Mouse (Mus musculus) cerebellum, postnatal 25 days (tissue): Measurements from ENCODE around the gene Bsn.
A peak's percentile ranks its signal among the peaks of the same experiment; 100 is the strongest.

Experiments
- DNase-seq, 2 experiments: peaks; one replicate each; pipeline ENCODE4 v3.0.0; 2021; ENCODE audit warnings: mixed read lengths in 2 of 2

Gene Bsn

DNA sequence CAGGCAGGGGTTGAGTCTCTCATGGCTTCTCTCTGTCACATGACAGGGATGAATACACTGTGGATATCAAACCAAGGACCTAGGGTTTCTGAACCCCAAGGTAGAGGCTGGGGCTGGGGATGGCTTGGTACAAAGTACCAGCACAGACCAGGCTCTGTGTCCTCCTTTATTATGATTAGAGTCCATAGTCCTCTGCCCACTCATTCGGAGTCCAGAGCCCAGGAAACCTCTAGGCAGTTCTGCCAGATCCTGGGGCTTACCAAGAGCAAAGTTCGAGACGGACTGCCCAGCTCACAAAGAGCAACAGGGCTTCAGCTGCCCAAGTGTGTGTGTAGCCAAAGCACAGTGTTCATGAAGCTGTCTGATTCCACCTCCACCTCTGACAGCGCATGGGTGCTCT is 104.9 kb downstream of the Bsn start:
- DNase-seq = no peak

DNA sequence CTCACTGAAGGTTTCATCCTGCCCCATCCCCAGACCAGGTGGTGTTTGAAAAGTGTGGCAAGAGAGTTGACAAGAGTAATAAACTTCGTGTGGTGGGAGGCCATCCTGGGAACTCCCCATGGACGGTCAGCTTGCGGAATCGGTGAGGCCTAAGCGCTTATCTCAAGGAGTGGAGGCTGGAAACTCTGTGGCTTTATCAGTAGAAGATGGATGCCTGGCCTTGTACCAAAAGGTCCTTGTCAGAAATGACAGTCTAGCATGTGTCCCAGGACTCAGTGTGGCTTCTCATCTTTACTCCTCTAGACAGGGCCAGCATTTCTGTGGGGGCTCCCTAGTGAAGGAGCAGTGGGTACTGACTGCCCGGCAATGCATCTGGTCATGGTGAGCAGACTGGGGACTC is 106.6 kb downstream of the Bsn start:
- no peak for DNase-seq

DNA sequence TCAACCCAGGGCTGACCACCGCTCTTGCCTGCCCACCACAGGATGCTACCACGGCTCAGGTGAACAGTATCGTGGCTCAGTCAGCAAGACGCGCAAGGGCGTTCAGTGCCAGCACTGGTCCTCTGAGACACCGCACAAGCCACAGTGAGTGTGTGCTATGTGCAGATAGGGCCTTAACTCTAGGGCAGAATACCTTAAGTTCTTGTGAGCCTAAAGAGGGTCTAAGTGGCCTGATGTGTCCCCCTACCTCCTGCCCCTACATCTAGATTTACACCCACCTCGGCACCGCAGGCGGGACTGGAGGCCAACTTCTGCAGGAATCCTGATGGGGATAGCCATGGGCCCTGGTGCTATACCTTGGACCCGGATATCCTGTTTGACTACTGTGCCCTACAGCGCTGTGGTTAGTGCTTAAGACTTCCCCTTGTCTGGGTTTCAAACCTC is 107.2 kb downstream of the Bsn start, which contains the start of gene Rnf123:
Rnf123 (minus strand) TSS at position 359 of the 444 bp plus-strand sequence.
- no peak for DNase-seq

DNA sequence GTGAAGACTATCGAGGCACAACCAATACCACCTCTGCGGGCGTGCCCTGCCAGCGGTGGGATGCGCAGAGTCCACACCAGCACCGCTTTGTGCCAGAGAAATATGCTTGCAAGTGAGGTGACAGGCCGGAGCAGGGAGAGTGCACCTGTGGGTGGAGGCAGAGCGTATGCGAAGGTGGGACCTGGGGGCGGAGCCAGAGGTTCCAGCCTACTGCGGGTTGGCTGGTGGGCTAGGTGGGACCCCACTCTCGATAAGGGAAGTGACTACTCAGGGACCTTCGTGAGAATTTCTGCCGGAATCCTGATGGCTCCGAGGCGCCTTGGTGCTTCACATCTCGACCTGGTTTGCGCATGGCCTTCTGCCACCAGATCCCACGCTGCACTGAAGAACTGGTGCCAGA is 107.6 kb downstream of the Bsn start:
- DNase-seq = peak; percentile 60 to 63

DNA sequence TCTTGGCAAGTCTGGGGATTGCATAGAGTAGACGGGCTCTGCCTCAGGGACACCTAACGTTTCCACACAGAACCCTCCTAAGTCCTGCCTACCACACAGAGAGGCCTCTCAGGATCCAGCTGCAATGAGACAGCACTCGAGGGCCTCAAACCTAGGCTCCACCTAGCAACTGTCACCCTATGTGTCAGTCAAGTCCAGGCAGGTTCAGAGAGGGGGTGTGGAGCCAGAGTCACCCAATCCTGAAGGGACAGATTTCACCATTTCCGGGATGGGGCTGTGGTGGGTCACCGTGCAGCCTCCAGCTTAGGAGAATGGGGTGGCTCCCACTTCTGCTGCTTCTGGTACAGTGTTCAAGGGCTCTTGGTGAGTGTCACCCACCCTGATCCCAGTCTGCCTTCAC is 110.0 kb downstream of the Bsn start, which contains the start of gene Mst1:
Mst1 (plus strand) TSS at position 269 of the 400 bp plus-strand sequence.
- DNase-seq = no peak

DNA sequence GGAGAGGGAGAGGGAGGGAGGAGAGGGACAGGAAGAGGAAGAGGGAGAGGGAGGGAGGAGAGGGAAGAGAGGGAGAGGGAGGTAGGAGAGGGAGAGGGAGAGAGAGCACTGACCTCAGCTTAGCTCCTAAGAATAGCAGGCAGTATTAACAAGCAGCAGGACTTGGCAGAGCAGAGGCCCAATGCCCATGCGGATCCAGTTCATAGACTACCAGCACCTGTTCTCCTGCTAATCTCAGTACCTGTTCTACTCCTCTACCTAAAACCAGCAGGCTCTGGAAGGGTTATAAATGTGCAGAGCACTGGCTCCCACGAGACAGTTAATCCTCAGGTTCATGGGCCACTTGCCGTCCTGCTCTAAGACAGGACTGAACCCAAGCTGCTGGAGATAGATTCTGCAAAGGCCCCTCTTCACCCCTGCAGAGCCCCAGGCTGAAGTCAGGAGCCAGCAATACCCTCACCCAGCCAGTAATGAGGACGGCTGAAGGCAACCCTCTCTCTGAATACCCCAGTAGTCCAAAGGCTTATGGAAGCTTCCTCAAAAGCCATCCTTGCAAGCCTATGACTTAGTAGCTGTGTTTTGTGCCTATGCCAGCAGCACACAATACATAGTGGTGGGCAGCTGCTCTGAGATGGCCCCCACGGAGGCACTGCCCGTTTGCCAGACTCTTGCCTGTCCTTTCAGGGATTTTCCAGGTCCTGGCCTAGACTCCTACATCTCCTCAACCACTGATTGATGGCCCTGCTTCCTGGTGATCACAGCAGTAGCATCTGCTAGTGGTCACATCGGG is 116.8 kb downstream of the Bsn start:
- DNase-seq = peak; percentile 85 to 86

DNA sequence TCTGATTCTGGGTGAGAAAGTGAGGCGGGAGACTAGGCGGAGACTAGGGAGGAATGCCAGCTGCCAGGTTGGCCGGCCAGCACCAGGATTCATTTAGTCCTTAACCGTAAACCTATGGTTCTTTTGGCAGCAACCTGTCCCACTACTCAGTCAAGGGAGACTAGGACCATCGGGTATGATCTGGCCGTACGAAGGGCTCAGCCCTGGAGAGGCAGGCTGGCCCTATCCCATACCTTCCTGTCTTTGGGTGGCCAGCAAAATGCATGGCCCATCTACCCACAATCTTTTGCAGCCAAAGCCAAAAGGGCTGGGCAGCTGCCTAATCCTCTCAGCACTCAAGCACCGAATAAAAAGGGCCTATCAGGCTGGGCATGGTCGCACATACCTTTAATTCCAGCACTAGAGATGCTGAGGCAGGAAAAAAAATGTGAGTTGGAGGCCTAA is 117.7 kb downstream of the Bsn start:
- peak; percentile 75 to 77 for DNase-seq

DNA sequence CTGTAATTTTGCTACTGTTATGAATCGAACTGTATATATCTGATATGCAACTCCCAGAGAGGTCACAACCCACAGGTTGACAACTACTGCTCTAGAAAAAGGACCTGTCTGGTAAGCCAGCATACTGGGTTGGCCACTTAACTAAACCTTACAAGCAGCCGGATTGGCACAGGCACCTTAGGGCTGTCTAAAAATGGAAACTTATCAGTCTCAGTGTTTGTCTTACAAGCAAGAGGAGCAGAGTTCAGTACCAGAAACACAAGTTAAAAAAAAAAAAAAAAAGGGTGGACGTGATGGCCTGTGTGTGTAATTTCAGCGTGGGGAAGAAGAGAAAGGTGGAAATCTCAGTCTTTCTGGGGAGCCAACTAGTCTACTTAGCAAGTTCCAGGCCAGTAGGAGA is 118.4 kb downstream of the Bsn start:
- no peak for DNase-seq

DNA sequence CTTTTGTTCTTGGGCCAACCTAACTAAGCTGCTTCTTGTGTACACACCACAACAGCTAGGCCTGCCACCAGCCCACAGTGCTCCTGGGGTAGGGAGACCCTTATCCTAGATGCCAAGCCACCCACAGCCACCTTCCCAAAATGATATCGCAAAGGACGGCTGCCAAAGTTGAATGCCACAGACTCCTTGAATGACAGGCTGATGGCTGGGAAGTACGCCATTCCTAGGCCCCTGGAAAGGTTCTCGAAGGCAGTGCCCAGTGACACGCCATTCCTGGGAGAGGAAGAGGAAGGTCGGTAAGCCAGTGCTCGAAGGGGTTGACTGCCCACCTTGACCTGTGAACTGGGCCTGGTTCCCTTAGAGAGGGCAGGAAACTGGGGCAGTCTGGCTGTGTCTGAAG is 120.7 kb downstream of the Bsn start:
- peak in 1 of 2 experiments; percentile 20 for DNase-seq

DNA sequence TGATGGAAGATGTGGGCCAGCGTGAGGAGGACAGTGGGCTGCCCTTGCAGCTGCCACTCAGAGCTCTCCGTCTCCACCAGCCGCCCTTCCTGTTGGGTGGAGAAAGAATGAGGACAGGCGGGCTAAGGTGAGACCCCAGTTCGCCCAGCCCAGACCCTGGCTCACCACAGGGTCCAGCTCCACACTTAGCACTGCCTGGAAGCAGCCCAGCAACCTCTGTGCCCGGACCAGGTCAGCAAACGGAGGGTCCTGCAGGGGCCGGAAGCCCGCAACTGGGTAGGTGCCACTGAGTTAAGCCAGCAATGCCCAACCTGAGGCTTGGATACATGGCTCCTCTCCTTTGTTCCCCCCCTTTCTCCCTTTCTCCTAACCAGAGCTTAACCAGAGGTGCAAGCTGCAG is 121.2 kb downstream of the Bsn start:
- peak in 1 of 2 experiments; percentile 39 for DNase-seq

DNA sequence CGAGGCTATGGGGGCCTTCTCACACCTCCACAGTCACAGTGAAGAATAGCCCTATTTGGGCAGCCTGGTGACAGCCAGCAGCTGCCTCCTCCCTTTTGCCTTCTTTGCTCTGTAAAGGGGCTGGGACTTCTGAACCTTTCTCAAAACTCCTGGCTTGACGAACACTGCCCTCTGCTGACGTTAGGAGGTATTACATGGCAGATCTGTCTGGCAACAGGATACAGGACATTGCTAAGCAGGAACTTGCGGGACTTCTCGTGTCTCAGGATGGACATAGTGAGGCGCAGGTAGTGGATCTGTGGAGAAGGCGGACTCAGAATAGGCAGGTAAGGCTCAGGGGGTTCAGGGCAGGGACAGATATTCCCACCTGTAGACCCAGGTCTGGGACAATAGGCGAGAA is 122.3 kb downstream of the Bsn start:
- DNase-seq = peak; percentile 91 to 94

DNA sequence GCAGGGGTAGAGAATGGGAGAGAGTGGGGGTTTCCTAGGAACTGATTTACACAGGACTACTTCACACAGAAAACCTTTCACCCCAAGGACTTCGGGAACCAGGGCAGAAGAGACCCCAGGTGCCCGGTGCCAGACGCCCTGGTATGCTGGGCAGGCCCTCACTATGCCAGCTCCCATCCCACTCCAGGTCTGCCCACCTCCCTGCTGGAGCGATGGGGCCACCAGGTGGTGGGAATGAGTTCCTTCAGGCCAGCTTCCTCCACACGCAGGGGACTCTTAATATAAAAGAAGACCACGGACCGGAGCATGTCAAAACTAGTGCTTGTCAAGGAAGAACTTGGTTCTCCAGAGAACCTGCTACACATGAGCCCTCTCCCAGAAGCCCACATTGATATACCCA is 123.0 kb downstream of the Bsn start:
- peak in 1 of 2 experiments; percentile 61 for DNase-seq

DNA sequence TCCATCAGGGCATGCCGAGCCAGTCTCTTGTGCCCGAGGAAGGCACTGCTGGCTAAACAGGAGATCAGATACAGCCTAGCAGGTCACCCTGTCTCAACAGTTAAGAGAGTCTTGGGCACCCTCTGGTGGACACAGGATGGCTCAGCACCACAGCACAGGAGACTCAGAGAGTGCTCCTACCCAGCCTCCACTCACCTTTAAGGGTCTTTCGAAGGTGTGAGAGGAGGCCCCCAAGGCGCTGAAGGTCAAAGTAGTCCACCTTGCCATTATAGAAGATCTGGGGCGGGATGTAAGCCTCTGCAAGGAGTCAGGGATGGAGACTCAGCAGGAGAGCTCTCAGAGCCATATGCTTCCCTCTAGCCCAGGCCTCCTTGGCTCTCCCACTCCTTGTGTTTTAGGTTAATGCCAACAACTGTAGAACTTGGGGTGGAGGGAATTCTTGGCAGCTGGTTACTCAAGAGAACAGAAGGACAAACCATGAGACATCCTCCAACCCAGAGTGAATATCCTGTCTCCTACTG is 124.6 kb downstream of the Bsn start:
- DNase-seq = peak; percentile 87 to 88

DNA sequence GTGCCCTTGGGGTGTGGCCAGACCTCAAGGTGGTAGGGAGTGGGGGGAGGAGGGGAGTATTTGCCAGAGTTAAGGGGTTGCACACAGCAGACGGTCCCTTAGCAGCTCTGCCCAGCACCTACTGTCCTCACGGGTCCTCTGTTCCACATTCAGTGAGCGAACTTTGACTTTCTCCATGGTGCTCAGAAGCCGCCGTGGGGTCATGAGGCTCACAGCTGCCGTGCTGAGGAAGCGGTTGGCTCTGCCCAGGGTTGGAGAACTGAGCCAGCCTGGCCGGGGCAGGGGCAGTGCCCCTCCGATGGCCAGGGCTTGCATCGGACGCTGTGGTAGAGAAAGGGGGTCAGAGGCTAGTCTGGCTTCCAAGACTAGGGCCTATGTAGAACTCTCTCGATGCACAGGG is 126.8 kb downstream of the Bsn start:
- DNase-seq = no peak

DNA sequence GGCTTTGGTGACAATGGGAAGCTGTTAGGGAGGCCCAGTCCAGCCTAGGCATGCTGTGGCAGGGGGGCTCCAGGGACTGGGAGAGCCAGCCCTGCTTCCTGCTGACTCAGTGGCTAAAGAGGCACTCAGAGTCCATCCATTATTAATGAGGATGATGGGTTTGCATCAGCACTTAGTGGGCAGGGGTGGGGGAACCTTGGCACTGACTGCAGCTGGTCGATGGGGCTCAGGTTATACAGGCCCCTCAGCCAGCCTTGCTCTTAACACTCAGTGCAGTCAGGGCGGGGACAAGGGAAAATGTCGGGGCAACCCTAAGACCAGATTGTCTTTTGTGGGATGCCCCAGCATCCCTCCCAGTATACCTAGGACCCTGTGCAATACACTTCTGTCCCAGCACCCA is 128.0 kb downstream of the Bsn start:
- peak in 1 of 2 experiments; percentile 11 for DNase-seq

DNA sequence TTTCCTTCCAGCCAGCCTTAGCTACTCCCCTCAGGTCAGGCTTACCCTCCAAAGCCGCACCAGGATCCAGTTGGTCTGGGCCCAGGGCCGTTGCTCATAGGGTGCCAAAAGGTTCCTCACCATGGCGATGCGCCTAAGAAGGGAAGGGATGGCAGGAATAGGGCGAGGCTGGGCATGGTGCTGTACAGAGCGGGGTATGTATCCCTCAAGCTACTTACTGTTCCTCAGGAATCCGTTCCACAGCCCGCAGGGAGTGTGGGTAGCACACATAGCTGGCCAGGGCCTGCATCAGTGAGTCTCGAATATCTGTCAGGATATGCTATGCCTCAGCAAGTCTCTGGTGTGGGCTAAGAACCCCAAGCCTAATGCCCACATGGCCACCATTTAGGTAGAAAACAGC is 131.9 kb downstream of the Bsn start:
- DNase-seq = peak in 1 of 2 experiments; percentile 28

DNA sequence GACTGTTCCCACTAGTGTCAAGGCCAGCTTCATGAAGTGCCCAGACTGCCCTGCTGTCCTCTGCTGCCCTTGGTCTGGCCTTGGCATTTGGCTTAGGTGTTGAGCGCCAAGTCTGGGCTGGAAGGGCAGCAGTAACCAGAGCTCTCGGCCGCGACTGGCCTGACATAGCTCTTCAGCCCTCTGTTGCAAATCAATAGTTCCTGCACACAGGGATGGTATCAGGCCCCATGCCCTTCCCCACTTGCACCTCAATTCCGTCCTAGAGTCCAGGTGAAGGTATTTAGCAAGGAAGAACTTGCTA is 133.0 kb downstream of the Bsn start:
- DNase-seq = peak in 1 of 2 experiments; percentile 33

DNA sequence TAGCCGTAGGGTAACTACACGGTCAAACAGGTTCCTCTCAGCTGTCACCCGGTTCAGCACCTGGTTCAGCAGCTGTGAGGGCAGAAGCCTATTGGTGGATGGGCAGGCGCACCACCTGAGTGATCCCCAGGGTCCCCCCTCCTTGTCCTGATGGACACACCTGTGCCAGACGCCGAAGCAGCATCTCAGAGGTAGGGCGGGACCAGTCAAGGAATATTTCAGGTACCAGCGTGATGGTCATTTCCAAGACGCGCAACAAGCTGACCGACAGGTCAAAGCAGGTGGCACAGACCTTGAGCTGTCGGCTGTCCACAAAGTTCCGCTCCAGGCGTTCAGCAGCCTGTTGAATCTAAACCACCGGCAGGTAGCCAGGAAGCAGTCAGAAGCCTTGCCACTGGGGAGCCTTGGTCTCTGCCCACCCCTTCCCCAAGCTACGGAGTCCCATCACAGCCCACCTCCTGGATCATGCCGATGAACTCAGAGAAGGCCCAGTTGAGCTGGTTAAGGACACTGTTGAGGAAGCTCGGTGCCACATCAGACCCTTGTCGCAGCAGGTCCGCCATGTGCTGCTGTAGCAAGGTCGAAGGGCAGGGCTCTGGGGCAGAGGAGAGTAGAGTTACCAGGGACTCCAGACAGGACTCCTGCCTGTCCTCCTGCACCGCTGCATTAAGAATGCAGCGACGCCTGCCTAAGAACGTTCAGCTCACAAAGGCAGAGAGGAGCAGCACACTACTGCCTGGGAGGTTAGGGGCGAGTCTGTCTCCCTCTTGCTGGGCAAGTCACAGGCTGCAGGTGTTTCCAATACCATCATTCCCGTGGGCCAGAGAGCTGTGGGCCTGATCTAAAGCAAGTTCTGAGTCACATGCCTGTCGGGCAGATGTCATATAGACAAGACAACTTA is 133.6 kb downstream of the Bsn start:
- peak; percentile 13 to 20 for DNase-seq

DNA sequence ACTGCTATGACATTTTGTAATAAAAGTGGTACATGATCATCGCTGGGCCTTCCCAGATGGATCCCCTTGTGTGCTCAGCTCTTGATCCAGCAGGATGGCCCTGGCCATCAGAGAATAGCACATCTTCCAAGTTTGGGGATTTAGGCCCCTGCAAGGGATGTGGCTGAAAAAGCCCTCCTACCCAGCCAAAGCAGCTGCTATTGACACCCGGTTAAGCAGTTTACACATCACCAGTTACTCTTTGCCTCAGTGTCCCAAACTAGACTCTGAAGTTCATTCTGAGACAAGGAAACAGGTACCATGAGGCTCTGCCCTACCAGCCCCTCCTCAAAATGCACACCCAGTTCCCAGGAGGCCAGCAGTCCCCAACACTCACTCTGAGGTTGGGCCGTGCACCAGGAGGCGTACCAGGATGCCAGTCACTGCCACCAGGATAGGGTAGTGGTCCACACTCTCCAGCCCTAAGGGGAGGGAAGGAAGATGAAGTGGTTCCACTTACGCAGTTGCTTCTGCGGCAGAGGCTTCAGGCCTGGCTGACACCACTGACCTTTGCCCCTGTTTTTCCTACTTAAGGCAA is 134.4 kb downstream of the Bsn start:
- peak in 1 of 2 experiments; percentile 11 for DNase-seq

DNA sequence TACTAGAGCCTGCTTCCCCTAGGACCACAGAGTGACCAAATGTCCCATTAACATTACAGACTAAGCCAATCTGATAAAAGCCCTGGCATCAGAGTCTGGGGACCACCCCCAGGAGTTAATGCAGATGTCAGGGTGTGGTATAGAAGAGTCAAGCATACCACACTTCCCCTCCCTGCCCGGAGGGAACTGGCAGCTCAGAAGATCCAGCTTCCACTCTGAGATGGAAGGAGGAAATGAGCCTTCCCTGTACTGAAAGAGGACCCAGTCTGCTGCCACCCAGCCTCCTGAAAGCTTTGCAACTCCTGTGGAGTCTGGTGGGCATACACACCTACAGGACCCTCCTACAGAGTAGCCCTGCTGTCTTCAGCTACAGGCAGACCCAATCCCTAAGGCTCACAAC is 135.1 kb downstream of the Bsn start:
- no peak for DNase-seq

DNA sequence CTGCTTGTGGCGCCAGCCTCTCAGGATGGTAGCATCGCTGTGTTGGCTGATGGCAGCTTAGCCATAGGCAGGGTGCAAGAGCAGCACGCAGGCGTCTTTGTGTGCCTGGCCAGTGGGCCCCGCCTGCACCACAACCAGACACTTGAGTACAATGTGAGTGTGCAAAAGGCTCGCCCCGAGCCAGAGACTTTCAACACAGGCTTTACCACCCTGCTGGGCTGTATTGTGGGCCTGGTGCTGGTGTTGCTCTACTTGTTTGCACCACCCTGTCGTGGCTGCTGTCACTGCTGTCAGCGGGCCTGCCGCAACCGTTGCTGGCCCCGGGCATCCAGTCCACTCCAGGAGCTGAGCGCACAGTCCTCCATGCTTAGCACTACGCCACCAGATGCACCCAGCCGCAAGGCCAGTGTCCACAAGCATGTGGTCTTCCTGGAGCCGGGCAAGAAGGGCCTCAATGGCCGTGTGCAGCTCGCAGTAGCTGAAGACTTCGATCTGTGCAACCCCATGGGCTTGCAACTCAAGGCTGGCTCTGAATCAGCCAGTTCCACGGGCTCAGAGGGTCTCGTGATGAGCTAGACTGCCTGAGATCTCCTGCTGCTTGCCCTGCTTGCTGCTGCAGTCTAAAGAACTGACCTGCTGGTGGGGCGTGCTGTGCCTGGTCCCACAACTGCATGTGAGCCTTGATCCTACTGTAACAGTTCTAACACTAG is 135.7 kb downstream of the Bsn start:
- peak in 1 of 2 experiments; percentile 27 for DNase-seq

DNA sequence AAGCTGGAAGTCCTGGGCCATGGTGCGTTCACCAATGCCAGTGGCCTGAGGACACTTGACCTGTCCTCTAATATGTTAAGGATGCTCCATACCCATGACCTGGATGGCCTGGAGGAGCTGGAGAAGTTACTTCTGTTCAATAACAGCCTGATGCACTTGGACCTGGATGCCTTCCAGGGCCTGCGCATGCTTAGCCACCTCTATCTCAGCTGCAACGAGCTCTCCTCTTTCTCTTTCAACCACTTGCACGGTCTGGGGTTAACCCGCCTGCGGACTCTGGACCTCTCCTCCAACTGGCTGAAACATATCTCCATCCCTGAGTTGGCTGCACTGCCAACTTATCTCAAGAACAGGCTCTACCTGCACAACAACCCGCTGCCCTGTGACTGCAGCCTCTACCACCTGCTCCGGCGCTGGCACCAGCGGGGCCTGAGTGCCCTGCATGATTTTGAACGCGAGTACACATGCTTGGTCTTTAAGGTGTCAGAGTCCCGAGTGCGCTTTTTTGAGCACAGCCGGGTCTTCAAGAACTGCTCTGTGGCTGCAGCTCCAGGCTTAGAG is 136.4 kb downstream of the Bsn start:
- peak; percentile 30 to 53 for DNase-seq
